Mouse (Mus musculus) heart, postnatal 0 days (tissue): ENCODE data around the gene Tmem107.

Experiments
- CTCF ChIP-seq: IDR thresholded peaks from 2 replicates; pipeline ENCODE4 v1.5.1; 2016; ENCODE audit warnings: antibody characterized with exemption, control low read depth, low read depth
- EP300 ChIP-seq: IDR thresholded peaks from 2 replicates; pipeline ENCODE4 v1.6.1; 2016; ENCODE audit warnings: antibody characterized with exemption, low read depth

DNA sequence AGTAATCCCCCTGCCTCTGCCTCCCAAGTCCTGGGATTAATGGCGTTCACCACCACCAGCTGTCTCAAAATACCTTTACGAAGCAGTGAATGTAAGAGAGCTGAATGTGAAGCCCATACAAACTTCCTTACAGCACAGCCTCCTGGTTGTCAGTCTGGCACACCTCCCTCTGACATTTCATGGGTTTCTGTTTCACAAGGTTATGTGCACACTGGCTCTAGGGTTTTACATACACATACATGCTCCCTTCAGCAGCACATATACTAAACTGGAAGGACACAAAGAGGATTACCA lies 4.1 kb downstream of the Tmem107 start:
- TF ChIP-seq CTCF, result no peak
- TF ChIP-seq EP300, result no peak
